Mouse (Mus musculus): ENCODE data around the gene Vmn1r39. TPM values are rescaled to one million over a fixed set of nuclear protein-coding genes. Genes with fewer than 3 reads are reported as not detected.
"Not testable (repeated sequence)": the region's sequence is repeated elsewhere in the genome, so short reads cannot be mapped to it uniquely, and the experiment has no call there.

Vmn1r39 gene
- total RNA-seq (2021) = not detected
- long read RNA-seq, experiment 1 = 0 reads
- long read RNA-seq, experiment 2 = 0 reads

- DNase-seq (ENCODE audit: low spot score in 2 of 2) = no peak
These were observed at the start of gene Vmn1r39 for GRCm38 (mm10) chr6:66810509-66810908. Gene Vmn1r39, minus strand, starts transcription at chr6:66810609.

GRCm38 (mm10) chr6:66859391-66859790 lies 49.0 kb upstream of the Vmn1r39 start:
- DNase-seq (ENCODE audit: low spot score in 2 of 2) = no peak

GRCm38 (mm10) chr6:66858356-66858755 lies 47.9 kb upstream of the Vmn1r39 start:
- DNase-seq (ENCODE audit: low spot score in 2 of 2) = no peak

GRCm38 (mm10) chr6:66856236-66856635 lies 45.8 kb upstream of the Vmn1r39 start:
- no peak for DNase-seq (ENCODE audit: low spot score in 2 of 2)

GRCm38 (mm10) chr6:66848936-66849335 lies 38.5 kb upstream of the Vmn1r39 start:
- DNase-seq (ENCODE audit: low spot score in 2 of 2) = no peak

- not testable (repeated sequence) for DNase-seq (ENCODE audit: low spot score in 2 of 2)
These were observed 30.2 kb upstream of the Vmn1r39 start for GRCm38 (mm10) chr6:66840631-66841030.

- DNase-seq (ENCODE audit: low spot score in 2 of 2) = no peak
These were observed 26.5 kb upstream of the Vmn1r39 start for GRCm38 (mm10) chr6:66836932-66837331.

- no peak for DNase-seq (ENCODE audit: low spot score in 2 of 2)
These were observed 4.1 kb downstream of the Vmn1r39 start for GRCm38 (mm10) chr6:66806311-66806710.

- no peak for DNase-seq (ENCODE audit: low spot score in 2 of 2)
These were observed 4.7 kb downstream of the Vmn1r39 start for GRCm38 (mm10) chr6:66805713-66806112.

- not testable (repeated sequence) for DNase-seq (ENCODE audit: low spot score in 2 of 2)
These were observed 27.9 kb downstream of the Vmn1r39 start, which contains the start of gene Vmn1r38 for GRCm38 (mm10) chr6:66782527-66782926. Gene Vmn1r38, minus strand, starts transcription at chr6:66782627.

Other genes starting within 250 kb of the Vmn1r39 start
- not detected for gene Vmn1r33, start 192.3 kb downstream of the Vmn1r39 start, total RNA-seq (2021)
- not detected for gene Vmn1r34, start 166.7 kb downstream of the Vmn1r39 start, total RNA-seq (2021)
- not detected for gene Vmn1r35, start 124.7 kb downstream of the Vmn1r39 start, total RNA-seq (2021)
- gene Vmn1r36, start 91.4 kb downstream of the Vmn1r39 start, total RNA-seq (2021) = not detected
- not detected for gene Vmn1r37, start 81.2 kb downstream of the Vmn1r39 start, total RNA-seq (2021)
- gene Vmn1r38, start 28.0 kb downstream of the Vmn1r39 start, total RNA-seq (2021) = not detected
- gene Gng12, start 85.8 kb upstream of the Vmn1r39 start, total RNA-seq (2021) = 10 to 100 TPM; 49.3 to 53.6 TPM
- 10 to 100 TPM; 31.5 to 35.5 TPM for gene Gadd45a, start 226.8 kb upstream of the Vmn1r39 start, total RNA-seq (2021)